Mouse (Mus musculus) left cerebral cortex, adult 11 months (tissue): Measurements from ENCODE around the gene Mex3a.
A peak's percentile ranks its signal among the peaks of the same experiment; 100 is the strongest.

Source experiments
- DNase-seq: peaks from one replicate; pipeline ENCODE4 v3.0.0; 2022; ENCODE audit warnings: low spot score

Gene Mex3a

DNA sequence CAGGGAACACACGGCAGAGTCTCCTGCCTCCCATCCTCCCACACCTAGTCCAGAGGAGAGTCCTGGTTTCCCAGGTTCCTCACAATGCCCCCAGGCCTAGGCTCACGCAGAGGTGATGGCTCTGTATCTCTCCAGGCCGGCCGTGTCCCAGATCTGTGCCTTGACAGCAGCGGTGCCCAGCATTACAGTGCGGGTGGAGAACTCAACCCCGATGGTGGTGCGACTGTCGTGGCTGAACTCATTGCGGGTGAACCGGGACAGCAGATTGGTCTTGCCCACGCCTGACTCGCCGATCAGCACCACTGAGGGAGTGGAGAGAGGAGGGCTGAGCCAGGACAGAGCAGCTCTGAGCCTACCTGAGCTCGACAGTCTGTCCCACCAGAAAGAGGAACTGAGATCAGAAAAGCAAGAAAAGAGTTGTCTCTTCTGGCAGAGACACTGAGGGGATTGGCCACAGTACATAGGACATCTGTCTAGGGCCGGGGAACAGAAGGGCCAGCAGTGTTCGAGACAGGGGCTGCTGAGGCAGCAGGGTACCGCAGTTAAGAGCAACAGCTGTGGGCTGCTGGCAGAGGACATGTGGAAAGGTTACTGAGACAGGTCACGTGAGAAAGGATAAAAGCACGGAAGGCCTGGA is 12.9 kb downstream of the Mex3a start:
- no peak for DNase-seq

DNA sequence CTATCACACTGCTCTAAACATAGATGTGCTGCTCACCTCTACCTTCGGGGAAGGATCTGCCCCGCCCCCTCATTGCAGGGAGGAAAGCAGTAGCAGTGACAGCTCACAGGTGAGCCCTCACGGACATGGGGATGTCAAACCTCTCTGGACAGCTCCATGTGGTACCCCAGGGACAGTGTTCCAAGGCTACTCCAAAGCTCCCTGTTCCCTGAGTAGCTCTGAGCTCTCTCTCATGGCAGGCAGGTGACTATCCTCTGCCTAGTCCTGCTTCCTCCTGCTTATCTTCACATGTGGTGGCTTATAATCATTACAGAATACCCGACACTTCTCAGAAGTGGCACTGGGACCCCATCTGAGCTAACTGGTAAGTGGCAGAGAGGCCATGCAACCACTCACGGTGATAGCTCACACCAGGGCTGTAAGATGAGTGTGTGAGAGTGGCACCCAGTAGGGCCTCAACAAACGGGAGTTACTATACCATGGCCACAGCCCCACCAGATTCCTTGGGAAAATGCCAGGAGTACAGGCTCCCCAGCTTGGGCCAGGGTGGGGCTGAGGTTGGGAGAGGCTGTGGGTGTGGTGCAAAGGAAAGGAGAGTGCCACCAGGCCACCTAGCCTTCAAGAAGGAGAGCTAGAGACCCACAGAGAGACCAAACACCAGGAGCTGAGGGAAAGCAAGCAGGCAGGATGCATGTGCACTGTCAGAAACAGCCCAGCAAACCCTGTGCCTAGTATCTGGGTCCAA is 14.7 kb downstream of the Mex3a start:
- DNase-seq: no peak

DNA sequence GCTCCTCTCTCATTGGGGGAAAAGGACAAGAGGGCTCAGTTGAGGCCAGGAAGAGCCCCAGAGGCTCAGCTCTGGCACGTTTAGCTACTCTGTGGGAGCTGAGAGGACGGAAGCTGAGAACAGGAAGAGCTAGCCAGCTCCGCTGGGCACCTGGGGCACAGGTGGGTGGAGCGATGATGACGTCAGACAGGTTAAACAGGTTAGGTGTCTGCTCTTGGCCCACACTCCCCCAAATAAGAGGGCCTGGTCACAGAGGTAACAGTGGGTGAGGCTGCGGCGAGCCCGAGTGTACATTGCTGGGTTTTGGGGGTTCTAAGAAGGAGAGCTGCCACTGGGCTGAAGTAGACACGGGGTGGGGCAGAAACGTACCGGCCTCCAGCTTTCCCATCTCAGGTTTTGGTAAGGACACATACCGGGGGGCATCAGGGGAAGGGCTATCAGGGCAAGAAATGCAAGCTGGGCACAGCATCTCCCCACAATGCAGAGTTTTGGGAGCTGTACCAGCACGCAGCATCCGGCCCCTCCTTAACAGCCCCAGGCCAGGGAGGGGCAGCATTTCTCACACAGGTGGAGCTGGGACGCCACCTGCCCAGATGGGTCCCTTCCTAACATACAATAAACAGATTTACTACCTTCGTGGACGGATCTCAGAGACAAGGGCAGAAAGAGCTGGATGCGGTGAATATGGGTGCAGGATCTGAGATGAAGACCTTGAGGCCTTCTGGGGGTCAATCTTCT is 16.2 kb downstream of the Mex3a start, which contains the start of gene Rab25:
Gene Rab25, minus strand, starts transcription at position 121 of the 738 bp plus-strand sequence.
- DNase-seq: no peak

DNA sequence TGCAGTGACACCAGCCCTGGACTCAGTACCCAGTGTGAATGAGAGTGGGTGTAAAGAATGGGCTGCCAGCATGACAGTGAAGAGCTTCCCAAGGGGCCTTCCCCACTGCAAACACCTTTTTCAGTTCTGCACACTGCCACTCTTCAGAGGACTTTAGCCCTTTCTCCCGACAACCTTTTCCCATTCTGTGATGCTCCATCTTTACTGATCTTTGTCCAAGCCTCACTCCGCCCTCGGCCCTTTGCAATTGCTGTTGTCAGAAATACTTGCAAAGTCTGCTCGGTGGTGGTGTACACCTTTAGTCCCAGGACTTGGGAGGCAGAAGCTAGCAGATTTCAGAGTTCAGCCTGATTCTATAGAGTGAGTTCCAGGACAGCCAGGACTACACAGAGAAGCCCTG is 19.4 kb downstream of the Mex3a start:
- no peak for DNase-seq

DNA sequence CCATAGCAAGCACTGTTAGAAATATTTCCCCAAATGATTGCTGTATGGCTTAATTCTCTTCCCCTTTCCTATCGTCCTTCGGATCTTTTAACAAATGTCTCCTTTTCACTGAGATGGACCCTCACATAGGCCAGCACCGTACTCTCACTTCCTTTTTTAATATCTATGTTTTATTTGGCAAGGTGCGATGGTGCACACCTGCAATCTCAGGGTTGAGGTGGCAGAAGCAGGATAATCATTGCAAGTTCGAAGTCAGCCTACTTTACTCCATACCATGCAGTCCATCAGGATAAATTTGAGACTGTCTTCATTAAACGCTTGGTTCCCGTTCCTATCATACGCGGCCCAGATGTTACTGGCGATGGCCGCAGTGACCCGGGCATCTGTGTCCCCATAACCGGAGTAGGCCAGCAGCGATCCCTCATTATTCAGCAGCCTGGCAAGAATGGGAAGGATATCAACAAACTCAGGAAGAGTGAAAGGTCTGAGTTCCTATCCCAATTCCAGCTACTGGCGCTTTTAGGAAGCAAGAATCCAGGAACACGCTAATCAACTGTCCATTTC is 20.0 kb downstream of the Mex3a start:
- no peak for DNase-seq

DNA sequence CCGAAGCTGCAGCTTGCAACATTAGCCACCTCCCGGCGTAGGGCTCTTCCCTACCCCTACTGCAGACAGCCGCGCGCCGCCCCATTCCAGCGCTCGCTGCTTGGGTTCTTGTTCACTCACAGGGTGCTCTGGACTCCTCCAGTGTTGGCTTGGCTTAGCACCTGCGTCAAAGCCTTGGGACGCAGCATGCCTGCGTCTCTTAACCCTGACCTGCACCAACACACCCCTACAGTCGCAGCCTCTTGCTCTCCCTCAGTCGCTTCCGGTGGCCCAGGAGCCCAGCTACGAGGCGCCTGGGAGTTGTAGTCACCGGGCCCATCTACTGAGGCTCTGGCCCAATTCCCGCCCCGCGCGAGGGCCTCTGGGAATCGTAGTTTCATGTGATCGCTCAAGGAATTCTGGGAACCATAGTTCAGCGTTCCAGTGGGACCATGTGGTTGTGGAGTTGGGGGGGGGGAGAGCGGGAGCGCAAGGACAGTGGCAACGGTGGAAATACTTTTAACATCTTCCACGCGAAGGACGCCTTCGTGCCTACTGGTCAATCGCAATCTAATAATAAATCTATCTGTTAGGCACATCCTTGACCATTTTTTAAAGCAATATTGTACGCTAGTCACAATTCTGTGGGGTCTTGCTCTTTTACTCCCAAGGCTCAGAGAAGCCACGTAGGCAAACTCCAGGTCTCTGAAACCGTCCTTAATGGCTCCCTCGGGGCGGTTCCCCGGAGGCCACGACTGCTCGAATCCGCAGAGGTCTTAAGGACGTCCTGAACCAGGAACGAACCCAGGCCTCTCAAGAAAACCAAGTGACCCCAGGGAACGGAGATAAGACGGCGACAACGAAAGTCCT is 20.7 kb downstream of the Mex3a start, which contains the start of gene Lamtor2:
Gene Lamtor2, minus strand, starts transcription at position 399 of the 849 bp plus-strand sequence.
- peak; percentile 96 for DNase-seq

DNA sequence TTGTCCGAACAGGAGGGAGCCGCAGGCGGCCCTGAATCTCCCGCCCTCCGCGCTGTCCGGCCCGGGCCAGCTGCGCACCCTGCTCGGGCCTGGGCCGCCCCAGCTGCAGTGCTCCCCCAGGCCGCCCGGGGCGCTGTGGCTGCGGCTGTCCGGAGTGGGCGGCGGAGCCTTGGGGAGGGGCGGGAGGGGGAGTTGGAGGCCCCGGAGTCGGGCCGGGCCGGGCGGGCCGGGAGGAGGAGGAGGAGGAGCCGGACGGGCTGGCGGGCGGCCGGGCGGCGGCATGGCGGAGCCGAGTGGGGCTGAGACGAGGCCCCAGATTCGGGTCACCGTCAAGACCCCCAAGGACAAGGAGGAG is 21.3 kb downstream of the Mex3a start, which contains the start of gene Ubqln4:
Gene Ubqln4, plus strand, starts transcription at position 234 of the 355 bp plus-strand sequence.
- DNase-seq: peak; percentile 80

DNA sequence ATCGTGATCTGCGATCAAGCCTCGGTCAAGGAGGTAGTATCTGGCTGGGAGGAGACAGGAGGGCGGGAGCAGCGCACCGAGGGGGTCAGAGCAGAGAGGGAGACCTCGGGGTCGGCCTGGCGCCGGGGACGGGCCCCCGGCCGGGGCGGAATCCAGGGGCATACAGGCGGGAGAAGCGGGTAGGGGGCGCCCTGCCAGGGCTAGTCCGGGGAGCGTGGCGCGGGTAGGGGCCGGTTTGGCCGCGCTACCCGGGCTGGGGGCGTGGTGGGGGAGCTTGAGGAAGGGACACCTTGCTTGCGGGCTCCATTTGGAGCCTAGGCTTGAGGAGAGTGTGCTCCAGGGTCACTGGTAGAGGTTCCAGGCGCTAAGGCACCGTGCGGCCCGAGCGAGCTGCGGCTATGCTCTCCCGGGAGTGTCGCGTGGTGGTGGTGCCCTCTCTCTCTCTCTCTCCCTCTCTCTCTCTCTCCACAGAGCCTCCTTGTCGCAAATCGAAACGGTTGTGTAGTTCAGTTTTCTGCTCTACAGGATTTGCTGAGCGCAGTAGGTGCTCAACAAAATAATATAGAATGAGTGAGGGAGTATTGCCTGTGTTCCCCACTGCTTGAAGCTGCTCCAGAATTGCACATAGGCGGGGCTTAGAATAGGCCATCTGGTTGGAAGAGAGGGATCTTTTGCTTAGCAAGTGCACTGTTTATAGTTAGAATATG is 21.8 kb downstream of the Mex3a start:
- no peak for DNase-seq

DNA sequence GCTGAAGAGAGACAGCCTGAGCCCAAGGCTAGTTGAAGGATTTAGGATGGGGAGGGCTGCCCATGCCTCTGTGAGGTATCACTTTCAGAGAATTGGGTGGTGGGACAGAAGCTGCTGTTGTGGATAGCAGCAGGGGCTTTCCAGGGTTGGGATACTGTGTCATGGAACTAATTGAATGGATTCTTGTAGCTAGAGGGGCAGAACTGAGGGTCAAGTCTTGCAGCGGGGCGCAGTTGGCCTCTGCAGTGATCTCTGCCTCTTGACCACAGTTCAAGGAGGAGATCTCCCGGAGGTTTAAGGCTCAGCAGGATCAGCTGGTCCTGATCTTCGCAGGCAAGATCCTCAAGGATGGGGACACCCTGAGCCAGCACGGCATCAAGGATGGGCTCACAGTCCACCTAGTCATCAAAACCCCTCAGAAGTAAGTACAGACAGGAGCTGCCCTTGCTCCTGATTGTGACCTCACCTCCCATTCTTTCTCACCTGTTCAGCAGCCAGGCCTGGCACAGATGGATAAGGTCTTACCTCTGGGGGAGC is 22.9 kb downstream of the Mex3a start:
- no peak for DNase-seq

DNA sequence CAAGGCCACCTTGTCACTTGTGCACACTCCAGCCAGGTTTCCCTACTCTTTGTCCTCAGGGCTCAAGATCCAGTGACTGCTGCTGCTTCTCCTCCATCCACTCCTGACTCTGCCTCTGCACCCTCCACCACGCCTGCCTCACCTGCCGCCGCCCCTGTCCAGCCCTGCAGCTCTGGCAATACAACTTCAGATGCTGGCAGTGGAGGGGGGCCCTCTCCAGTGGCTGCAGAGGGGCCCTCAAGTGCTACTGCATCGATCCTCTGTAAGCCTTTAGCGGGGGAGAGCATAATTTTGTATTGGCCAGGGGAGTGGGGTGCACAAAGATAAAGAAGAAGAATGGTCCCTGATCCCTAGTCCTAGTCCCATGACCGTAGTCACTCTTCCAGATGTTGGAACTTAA is 23.5 kb downstream of the Mex3a start:
- no peak for DNase-seq

DNA sequence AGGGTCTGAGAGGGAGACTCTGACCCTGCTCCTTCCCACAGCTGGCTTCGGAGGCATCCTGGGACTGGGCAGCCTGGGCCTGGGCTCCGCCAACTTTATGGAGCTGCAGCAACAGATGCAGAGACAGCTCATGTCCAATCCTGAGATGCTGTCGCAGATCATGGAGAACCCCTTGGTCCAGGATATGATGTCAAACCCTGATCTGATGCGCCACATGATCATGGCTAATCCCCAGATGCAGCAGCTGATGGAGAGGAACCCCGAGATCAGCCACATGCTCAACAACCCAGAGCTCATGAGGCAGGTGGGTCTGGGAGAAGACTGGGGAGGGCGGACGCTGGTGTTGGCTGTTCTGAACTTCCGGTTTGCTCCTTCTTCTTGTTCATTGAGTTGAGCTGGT is 24.4 kb downstream of the Mex3a start:
- no peak for DNase-seq

DNA sequence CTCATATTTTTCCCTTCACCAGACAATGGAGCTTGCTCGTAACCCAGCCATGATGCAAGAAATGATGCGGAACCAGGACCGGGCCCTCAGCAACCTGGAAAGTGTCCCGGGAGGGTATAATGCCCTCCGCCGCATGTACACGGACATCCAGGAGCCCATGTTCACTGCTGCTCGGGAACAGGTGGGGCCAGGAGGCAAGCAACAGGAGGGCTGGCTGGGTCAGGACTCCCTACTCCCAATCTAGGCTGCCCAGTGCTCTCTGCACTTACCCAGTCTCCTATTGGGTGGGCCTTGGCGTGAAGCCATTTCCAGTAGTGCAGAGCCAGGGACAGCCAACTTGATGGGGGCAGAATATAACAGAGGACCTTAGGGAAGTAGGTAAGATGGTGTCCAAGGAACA is 27.4 kb downstream of the Mex3a start:
- no peak for DNase-seq

DNA sequence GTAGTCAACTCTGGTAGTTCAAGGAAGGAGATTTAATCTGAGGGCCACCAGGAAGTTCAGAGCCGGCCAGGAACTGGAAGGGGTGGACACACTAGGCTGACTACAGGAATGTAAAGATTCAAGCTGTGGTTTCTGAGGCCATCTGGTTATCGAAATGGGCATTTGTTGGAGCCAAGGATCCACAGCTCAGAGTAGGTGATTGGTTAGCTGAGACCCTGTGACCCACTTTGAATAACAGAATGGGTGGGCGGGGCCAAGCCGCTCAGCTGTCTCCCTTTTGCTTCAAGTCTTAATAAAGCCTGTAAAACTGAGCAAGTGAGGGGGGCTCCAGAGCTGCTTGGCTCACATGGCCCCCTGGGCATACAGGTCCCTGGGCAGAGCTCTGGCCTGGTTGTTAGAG is 29.8 kb downstream of the Mex3a start:
- no peak for DNase-seq

DNA sequence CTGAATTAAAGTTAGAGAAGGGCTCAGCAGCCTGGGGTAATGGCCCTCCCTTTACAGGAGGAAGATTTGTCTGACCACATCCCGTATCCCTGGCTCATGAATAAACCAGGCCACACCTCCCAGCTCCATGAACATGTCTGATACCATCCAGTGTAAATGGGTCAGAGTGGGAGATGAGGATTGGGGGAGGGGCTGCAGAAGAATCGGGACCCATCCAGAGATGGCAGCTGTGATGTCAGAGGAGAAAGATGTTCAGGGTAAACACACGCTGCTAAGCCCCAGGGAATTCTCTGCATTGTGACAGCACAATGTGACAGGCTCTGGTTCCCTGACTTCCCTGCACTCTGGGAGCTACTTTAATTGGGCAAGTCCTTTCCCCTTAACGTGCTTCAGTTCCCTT is 31.2 kb downstream of the Mex3a start:
- DNase-seq: no peak

DNA sequence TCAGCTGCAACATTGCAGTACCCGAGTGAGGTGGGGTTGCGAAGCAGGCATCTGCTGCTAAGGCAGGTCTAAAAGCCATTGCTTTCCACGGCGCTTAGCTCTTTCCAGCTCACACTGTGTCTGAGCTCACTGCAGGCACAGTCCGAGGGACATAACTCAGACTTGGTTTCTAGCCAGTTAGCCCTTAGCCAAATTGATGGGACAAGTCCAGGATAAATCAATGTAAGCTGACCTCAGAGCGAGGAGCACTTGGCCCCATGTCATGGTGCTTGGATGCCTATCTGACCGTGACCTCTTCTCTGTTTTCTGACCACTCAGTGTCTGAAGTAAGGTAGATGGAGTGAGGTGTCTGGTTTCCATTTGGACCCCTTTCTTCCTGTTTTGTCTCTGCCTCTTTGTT is 31.8 kb downstream of the Mex3a start:
- DNase-seq: no peak

DNA sequence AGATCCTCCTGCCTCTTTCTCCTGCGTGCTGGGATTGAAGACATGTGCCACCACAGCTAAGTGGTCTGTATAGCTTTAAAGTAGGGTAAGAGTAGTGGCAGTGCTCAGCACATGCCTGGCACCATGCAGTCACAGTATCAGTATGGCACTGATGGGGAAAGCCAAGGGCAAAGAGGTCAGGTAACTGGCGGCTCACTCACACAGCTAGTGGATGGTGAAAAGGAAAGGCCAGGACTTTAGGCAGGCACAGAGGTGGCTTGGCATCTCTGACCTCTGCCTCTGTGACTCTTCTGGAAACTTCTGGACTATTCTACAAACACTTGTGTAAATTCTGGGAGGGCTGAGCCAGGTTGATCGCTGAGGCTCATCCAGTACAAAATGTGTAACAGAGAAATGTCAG is 33.9 kb downstream of the Mex3a start:
- no peak for DNase-seq

DNA sequence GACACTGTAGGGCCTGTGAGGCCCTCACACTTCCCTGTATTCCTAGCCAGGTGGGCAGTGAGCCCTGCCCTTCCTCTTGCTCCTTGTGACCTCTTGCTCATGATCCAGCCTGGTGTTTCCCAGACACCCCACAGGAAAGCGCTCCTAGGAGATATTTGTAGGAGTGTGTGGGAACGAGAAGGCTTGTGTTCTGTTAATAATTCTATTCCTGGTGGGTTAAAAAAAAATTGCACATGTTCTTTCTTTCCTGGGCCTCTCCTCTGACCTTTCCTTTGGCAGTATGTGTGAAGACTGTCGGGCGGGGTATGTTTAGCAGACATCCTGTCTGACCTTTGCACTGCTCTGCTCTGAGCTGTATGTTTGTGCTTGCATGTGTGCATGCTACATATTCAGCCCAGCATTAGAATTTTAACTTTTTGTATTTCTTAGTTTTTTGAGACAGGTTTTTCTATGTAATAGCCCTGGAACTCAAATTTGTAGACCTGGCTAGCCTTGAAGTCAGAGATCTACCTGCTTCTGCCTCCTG is 34.4 kb downstream of the Mex3a start:
- no peak for DNase-seq

DNA sequence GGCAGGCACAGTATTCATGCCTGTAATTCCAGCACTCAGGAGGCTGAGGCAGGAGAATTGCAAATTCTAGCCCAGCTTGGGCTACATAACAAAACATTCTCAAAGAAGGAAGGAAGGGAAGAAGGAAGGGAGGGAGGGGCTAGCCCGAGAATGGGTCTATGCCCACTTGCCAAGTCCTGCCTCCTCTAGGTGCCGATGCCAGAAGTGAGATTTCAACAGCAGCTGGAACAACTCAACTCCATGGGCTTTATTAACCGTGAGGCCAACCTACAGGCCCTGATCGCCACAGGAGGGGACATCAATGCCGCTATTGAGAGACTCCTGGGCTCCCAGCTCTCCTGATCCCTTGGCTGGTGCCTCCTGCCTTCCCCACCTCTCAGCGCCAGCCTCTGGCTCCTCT is 35.7 kb downstream of the Mex3a start:
- no peak for DNase-seq

DNA sequence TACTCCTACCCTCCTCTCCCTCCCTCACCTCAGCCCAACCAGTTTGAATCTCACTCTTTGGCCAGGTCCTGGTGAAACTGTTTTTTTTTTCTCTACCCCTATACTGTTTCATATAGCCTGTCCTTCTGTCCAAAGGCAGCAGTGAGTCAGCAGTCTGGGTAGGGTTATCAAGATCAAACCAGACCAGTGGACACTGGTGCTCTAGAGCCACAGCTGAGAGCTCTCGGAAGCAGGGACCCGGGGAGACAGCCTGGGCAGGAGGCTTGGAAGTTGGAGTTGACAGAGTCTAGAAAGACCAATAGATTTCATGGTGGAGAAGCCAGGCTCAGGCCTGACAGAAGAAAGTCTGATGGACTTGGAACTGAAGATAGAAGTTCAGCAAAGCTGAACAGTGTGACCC is 36.4 kb downstream of the Mex3a start:
- no peak for DNase-seq

DNA sequence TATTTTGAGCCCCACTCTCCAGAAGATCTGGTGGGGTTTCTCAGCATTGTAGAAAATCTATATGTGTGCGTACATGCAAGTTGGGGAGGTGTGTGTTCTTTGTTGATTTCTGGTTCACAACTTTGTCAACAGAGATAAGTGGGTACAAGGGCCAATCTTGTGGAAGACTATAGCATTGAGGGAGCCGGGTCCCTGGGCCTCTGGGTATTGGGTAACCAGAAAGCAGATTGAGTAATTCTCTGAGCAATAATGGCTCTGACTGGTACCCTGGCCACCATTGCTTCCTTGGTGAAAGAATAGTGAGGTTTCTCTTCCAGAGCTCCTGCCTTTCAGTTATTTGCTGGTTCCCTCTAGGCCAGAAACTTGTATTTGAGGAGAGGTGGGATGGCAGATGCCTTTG is 36.9 kb downstream of the Mex3a start:
- no peak for DNase-seq

DNA sequence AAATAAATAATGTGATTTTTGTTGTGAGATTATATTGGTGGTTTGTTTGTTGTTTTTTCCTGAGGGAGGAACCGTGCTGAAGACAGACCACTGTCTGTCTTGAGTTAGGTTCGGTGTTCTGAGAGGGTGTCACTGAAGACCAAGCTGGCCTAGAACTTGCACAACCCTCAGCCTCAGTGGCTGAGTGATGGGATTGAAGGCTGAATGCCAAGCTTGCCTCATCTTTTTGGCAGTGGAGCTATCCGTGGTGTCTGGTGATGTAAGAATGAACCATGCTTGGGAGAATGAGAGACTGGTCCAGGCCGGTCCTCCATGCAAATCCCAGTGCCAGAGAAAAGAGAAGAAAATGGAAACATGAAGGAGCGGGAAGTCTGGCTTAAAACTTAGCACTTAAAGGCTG is 37.5 kb downstream of the Mex3a start:
- DNase-seq: no peak
